Mouse (Mus musculus): ENCODE measurements around the gene Phactr2. TPM values are rescaled to one million over a fixed set of nuclear protein-coding genes. Genes with fewer than 3 reads are reported as not detected.
"Not testable (repeated sequence)": the region's sequence is repeated elsewhere in the genome, so short reads cannot be mapped to it uniquely, and the experiment has no call there.

Gene Phactr2
- polyA plus RNA-seq, 1 experiment from 2014 or later: 12.4 TPM

GRCm38 (mm10) chr10:13475121-13475520, 909 bp upstream of the Phactr2 start:
- Histone ChIP-seq H3K4me2 (no peak overlapping the region), H3K9me3 (no peaks in the 10 kb centered on the region), H3K4me1 (peaks cover 10% of the 10 kb centered on the region), H3K27me3 (peaks cover 48% of the 10 kb centered on the region), H3K9ac (no peak overlapping the region), H3K36me3 (replicated peaks) (no peaks in the 10 kb centered on the region), H3K27ac (no peak overlapping the region), H3K4me3 (replicated peaks) (no peak overlapping the region)
- ATAC-seq (ENCODE audit: low FRiP score): no peak
- 35% methylated on average over 7 of the region's 7 CpGs for WGBS

GRCm38 (mm10) chr10:13474568-13474955, 350 bp upstream of the Phactr2 start:
- H3K4me3 ChIP-seq (replicated peaks): peak overlapping the region; percentile 68
- H3K9ac ChIP-seq: peak overlapping the region; percentile 80
- no peaks in the 10 kb centered on the region for H3K9me3 ChIP-seq
- peak overlapping the region; percentile 99 for H3K4me2 ChIP-seq
- no peaks in the 10 kb centered on the region for H3K36me3 ChIP-seq (replicated peaks)
- peaks cover 10% of the 10 kb centered on the region for H3K4me1 ChIP-seq
- WGBS: 6% methylated on average over 10 of the region's 10 CpGs
- H3K27ac ChIP-seq: no peak overlapping the region
- ATAC-seq (ENCODE audit: low FRiP score): peak; percentile 49
- H3K27me3 ChIP-seq: peaks cover 48% of the 10 kb centered on the region

- Histone ChIP-seq H3K27me3 (peaks cover 48% of the 10 kb centered on the region), H3K4me3 (replicated peaks) (peak overlapping the region; percentile 68), H3K27ac (no peak overlapping the region), H3K36me3 (replicated peaks) (no peaks in the 10 kb centered on the region), H3K4me2 (peak overlapping the region; percentile 99), H3K9me3 (no peaks in the 10 kb centered on the region), H3K9ac (peak overlapping the region; percentile 80), H3K4me1 (peaks cover 10% of the 10 kb centered on the region)
- peak; percentile 55; the same call in 1 of the 2 replicates for ATAC-seq (ENCODE audit: low FRiP score)
- 14% methylated on average over 17 of the region's 17 CpGs for WGBS
Observed at GRCm38 (mm10) chr10:13473287-13473832, 852 bp downstream of the Phactr2 start.

- H3K27me3 ChIP-seq: peaks cover 33% of the 10 kb centered on the region
- H3K9me3 ChIP-seq: no peaks in the 10 kb centered on the region
- 89% methylated on average over 3 of the region's 3 CpGs for WGBS
- H3K4me1 ChIP-seq: peaks cover 10% of the 10 kb centered on the region
- no peak for ATAC-seq (ENCODE audit: low FRiP score)
- no peak overlapping the region for H3K4me2 ChIP-seq
- H3K9ac ChIP-seq: no peak overlapping the region
- no peak overlapping the region for H3K4me3 ChIP-seq (replicated peaks)
- no peak overlapping the region for H3K27ac ChIP-seq
- H3K36me3 ChIP-seq (replicated peaks): no peaks in the 10 kb centered on the region
Observed at GRCm38 (mm10) chr10:13470236-13470635, 4.0 kb downstream of the Phactr2 start.

- H3K4me1 ChIP-seq; H3K9me3 ChIP-seq; H3K9ac ChIP-seq; ATAC-seq (ENCODE audit: low FRiP score); H3K4me2 ChIP-seq; H3K4me3 ChIP-seq (replicated peaks); H3K27ac ChIP-seq; H3K36me3 ChIP-seq (replicated peaks): not testable (repeated sequence)
- H3K27me3 ChIP-seq: peaks cover 14% of the 10 kb centered on the region
- 88% methylated on average over 6 of the region's 6 CpGs for WGBS
Observed at GRCm38 (mm10) chr10:13468025-13468529, 6.1 kb downstream of the Phactr2 start.

- peaks cover 3% of the 10 kb centered on the region; the same call in 1 of the 2 replicates for H3K27me3 ChIP-seq
- no peaks in the 10 kb centered on the region for H3K4me1 ChIP-seq
- H3K27ac ChIP-seq: no peak overlapping the region
- H3K4me2 ChIP-seq: no peak overlapping the region
- no peak for ATAC-seq (ENCODE audit: low FRiP score)
- H3K9me3 ChIP-seq: no peaks in the 10 kb centered on the region
- no peak overlapping the region for H3K9ac ChIP-seq
- H3K4me3 ChIP-seq (replicated peaks): no peak overlapping the region
- H3K36me3 ChIP-seq (replicated peaks): no peaks in the 10 kb centered on the region
- WGBS: 67% methylated on average over 5 of the region's 5 CpGs
Observed at GRCm38 (mm10) chr10:13466925-13467324, 7.3 kb downstream of the Phactr2 start.

- not testable (repeated sequence) for H3K27ac ChIP-seq; H3K9ac ChIP-seq; H3K4me3 ChIP-seq (replicated peaks); H3K36me3 ChIP-seq (replicated peaks); ATAC-seq (ENCODE audit: low FRiP score); H3K9me3 ChIP-seq; H3K27me3 ChIP-seq; H3K4me1 ChIP-seq; H3K4me2 ChIP-seq
- WGBS: 82% methylated on average over 3 of the region's 3 CpGs
Observed at GRCm38 (mm10) chr10:13464295-13464694, 9.9 kb downstream of the Phactr2 start.

- Histone ChIP-seq H3K27ac (no peak overlapping the region), H3K4me3 (replicated peaks) (no peak overlapping the region), H3K4me1 (no peaks in the 10 kb centered on the region), H3K36me3 (replicated peaks) (no peaks in the 10 kb centered on the region), H3K27me3 (no peaks in the 10 kb centered on the region), H3K4me2 (no peak overlapping the region), H3K9ac (no peak overlapping the region), H3K9me3 (no peaks in the 10 kb centered on the region)
- 86% methylated on average over 13 of the region's 13 CpGs for WGBS
- no peak for ATAC-seq (ENCODE audit: low FRiP score)
Observed at GRCm38 (mm10) chr10:13453200-13453990, 20.8 kb downstream of the Phactr2 start.

GRCm38 (mm10) chr10:13451640-13452039, 22.6 kb downstream of the Phactr2 start:
- Histone ChIP-seq H3K27ac (no peak overlapping the region), H3K36me3 (replicated peaks) (no peaks in the 10 kb centered on the region), H3K9me3 (no peaks in the 10 kb centered on the region), H3K9ac (no peak overlapping the region), H3K4me2 (no peak overlapping the region), H3K4me3 (replicated peaks) (no peak overlapping the region), H3K27me3 (no peaks in the 10 kb centered on the region), H3K4me1 (no peaks in the 10 kb centered on the region)
- WGBS: 80% methylated on average over 6 of the region's 6 CpGs
- ATAC-seq (ENCODE audit: low FRiP score): no peak

- H3K36me3 ChIP-seq (replicated peaks): no peaks in the 10 kb centered on the region
- WGBS: 77% methylated on average over 7 of the region's 7 CpGs
- H3K4me3 ChIP-seq (replicated peaks): no peak overlapping the region
- no peak overlapping the region for H3K9ac ChIP-seq
- no peak for ATAC-seq (ENCODE audit: low FRiP score)
- no peak overlapping the region for H3K4me2 ChIP-seq
- H3K9me3 ChIP-seq: no peaks in the 10 kb centered on the region
- no peak overlapping the region for H3K27ac ChIP-seq
- H3K27me3 ChIP-seq: no peaks in the 10 kb centered on the region
- no peaks in the 10 kb centered on the region for H3K4me1 ChIP-seq
Observed at GRCm38 (mm10) chr10:13448283-13449045, 25.7 kb downstream of the Phactr2 start.

GRCm38 (mm10) chr10:13446791-13447249, 27.4 kb downstream of the Phactr2 start:
- H3K27me3 ChIP-seq: no peaks in the 10 kb centered on the region
- no peak overlapping the region for H3K4me3 ChIP-seq (replicated peaks)
- no peaks in the 10 kb centered on the region for H3K36me3 ChIP-seq (replicated peaks)
- ATAC-seq (ENCODE audit: low FRiP score): no peak
- no peak overlapping the region for H3K4me2 ChIP-seq
- no peaks in the 10 kb centered on the region for H3K4me1 ChIP-seq
- 65% methylated on average over 3 of the region's 3 CpGs for WGBS
- no peak overlapping the region for H3K9ac ChIP-seq
- no peak overlapping the region for H3K27ac ChIP-seq
- no peaks in the 10 kb centered on the region for H3K9me3 ChIP-seq

- no peak overlapping the region for H3K9ac ChIP-seq
- no peak overlapping the region for H3K4me3 ChIP-seq (replicated peaks)
- H3K27me3 ChIP-seq: no peaks in the 10 kb centered on the region
- H3K4me1 ChIP-seq: no peaks in the 10 kb centered on the region
- H3K4me2 ChIP-seq: no peak overlapping the region
- H3K36me3 ChIP-seq (replicated peaks): no peaks in the 10 kb centered on the region
- ATAC-seq (ENCODE audit: low FRiP score): no peak
- H3K27ac ChIP-seq: no peak overlapping the region
- H3K9me3 ChIP-seq: no peaks in the 10 kb centered on the region
- whole genome bisulfite sequencing: 93% methylated on average over 5 of the region's 5 CpGs
Observed at GRCm38 (mm10) chr10:13444257-13444656, 30.0 kb downstream of the Phactr2 start.

Data from forebrain, embryonic 12.5 days (tissue).